Comparison of ENCODE assay signal across 9 mouse cellular contexts in the genomic region with DNA sequence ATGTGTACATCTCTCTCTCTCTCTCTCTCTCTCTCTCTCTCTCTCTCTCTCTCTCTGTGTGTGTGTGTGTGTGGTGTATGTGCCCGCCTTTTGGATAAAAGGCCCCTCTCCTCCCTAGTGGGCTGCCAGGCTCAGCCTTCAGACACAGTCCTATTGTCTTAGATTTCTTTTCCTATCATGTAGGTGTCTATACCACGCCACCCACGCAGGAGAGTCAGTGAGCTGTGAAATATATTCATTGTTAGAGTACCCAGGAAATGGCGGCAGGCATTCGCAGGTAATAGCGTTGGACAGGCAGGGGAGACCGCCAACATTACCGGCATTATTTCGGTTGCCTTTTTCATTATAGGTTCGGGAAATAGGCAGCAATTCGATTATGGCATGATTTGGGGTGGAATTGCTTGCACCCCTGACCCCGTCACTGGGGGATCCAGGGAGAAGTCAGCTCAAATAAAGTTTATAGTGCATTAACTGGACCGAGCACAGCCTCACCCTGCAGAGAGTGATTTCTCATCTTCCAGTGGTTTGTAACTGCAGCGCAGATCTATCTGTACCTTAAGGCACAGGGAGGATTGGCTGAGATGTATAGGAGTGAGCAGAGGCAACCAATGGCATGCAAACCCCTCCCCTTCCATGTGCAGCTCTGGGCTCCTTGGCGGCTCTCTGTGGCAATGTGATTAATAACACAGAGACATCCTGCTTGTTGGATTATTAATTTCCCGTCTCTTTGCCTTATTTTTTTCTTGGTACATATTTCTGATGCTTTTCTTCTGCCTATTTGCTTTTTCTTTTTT.
DNase-seq lines count a peak whose midpoint lies in the region; ATAC-seq and TF ChIP-seq lines count a peak whose summit lies in the region.
"Had no signal": no experiment of that assay in that cellular context is flagged by ENCODE, and none has a peak within 500 bp of the region (broad histone marks: within the 10 kb centered on the region; RNA-seq: fewer than 3 reads in every experiment).

No protein-coding gene starts in this region.

- no peak overlapping the region for H3K27ac ChIP-seq in lung, embryonic 14.5 days (ENCODE audit: low read depth)

- no peaks in the 10 kb centered on the region for H3K36me3 ChIP-seq in lung, embryonic 14.5 days (ENCODE audit: insufficient read depth)

- WGBS in lung, embryonic 14.5 days, result 62% methylated on average over 16 of the region's 16 CpGs
- WGBS in lung, adult 2 months, result 70% methylated on average over 16 of the region's 16 CpGs

- no peak overlapping the region for H3K9ac ChIP-seq in lung, embryonic 14.5 days

- TF ChIP-seq POLR2A in lung, adult 2 months (IDR thresholded peaks at IDR 0.05; ENCODE audit: borderline replicate concordance, extremely low read depth, low read depth, low read length), result no peak

- DNase-seq in lung, embryonic 14.5 days, result peak; percentile 48
- DNase-seq in lung, adult 2 months, result no peak
- DNase-seq in forelimb bud, embryonic 11.5 days (ENCODE audit: low read depth, low spot score), result peak; percentile 34
- DNase-seq in kidney, postnatal 4 days, result peak; percentile 49 to 63
- peak; percentile 73 for DNase-seq in retina, postnatal 1 day
- no peak for DNase-seq in heart, postnatal 4 days
- DNase-seq in right cerebral cortex, postnatal 36 days (ENCODE audit: low spot score in 2 of 2), result no peak
- no peak for DNase-seq in thymus, postnatal 10 days (ENCODE audit: low spot score in 2 of 2)
- DNase-seq: gastrocnemius, postnatal 36 days had no signal

- peak overlapping the region; percentile 35; the same call in 1 of the 2 replicates for H3K4me2 ChIP-seq in lung, embryonic 14.5 days

- H3K4me3 ChIP-seq in lung, embryonic 14.5 days (ENCODE audit: low read depth, low read length), result no peak overlapping the region
- no peak overlapping the region for H3K4me3 ChIP-seq in lung, adult 2 months (replicated peaks; ENCODE audit: extremely low read depth, low read depth, low read length)

- no peaks in the 10 kb centered on the region for H3K27me3 ChIP-seq in lung, embryonic 14.5 days (ENCODE audit: insufficient read depth, low read length)

- no peaks in the 10 kb centered on the region for H3K9me3 ChIP-seq in lung, embryonic 14.5 days (ENCODE audit: low read depth, low read length)

- peak; percentile 82 for ATAC-seq in lung, embryonic 14.5 days (ENCODE audit: insufficient read depth)

- TF ChIP-seq CTCF in lung, embryonic 14.5 days (IDR thresholded peaks at IDR 0.05; ENCODE audit: low read depth), result no peak
- no peak for TF ChIP-seq CTCF in lung, adult 2 months (IDR thresholded peaks at IDR 0.05; ENCODE audit: insufficient read depth, low read length)

- no peaks in the 10 kb centered on the region for H3K4me1 ChIP-seq in lung, embryonic 14.5 days (ENCODE audit: insufficient read depth)
- no peaks in the 10 kb centered on the region for H3K4me1 ChIP-seq in lung, adult 2 months (ENCODE audit: control insufficient read depth, insufficient read depth, low read length)

Comparison
In these comparisons a context has a peak if more than half of its experiments do, and no peak if none do; other contexts are left out.
1. DNase-seq: peak in lung, embryonic 14.5 days (single experiment), forelimb bud, embryonic 11.5 days (single experiment), kidney, postnatal 4 days (2 of 2) and retina, postnatal 1 day (single experiment); none in lung, adult 2 months (single experiment), heart, postnatal 4 days (single experiment), right cerebral cortex, postnatal 36 days (0 of 2) and thymus, postnatal 10 days (0 of 2).